Mouse (Mus musculus): ENCODE measurements around the gene Diras2. TPM values are rescaled to one million over a fixed set of nuclear protein-coding genes. Genes with fewer than 3 reads are reported as not detected.
A peak's percentile ranks its signal among the peaks of the same experiment; 100 is the strongest.

Diras2 gene
- polyA plus RNA-seq, 1 experiment from 2014 or later, result 0.11 TPM

DNA sequence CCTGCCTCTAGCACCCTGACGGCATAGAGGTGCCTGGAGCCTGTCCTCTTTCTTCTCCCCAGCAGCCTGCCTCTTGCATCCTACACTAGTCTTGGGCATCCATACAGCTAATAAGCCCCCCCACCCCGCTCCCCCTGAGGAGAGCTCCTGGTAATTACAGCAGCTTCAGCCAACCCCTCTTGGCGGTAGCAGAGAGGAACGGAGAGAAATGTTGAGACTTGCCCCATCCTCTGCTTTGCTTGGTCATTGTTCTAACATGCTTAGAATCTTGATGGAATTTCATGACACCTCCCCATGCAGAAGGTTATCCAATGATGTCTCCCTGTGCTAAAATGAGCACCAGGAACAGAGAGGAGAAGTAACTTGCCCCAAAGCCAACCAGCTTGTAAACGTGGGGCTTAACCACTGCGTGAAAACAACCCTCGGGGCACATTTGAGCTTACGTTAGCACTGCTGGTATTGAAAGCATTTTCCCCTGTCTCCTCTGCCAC is 11.0 kb upstream of the Diras2 start:
- no peak for DNase-seq (ENCODE audit: low spot score)
- Histone ChIP-seq H3K4me3 (no peak overlapping the region), H3K27me3 (ENCODE audit: low read depth, poor library complexity, severe bottlenecking) (no peaks in the 10 kb centered on the region), H3K4me1 (no peaks in the 10 kb centered on the region), H3K27ac (no peak overlapping the region), H3K36me3 (no peaks in the 10 kb centered on the region), H3K9me3 (replicated peaks) (no peaks in the 10 kb centered on the region)
- WGBS, result 72% methylated on average over 8 of the region's 8 CpGs

DNA sequence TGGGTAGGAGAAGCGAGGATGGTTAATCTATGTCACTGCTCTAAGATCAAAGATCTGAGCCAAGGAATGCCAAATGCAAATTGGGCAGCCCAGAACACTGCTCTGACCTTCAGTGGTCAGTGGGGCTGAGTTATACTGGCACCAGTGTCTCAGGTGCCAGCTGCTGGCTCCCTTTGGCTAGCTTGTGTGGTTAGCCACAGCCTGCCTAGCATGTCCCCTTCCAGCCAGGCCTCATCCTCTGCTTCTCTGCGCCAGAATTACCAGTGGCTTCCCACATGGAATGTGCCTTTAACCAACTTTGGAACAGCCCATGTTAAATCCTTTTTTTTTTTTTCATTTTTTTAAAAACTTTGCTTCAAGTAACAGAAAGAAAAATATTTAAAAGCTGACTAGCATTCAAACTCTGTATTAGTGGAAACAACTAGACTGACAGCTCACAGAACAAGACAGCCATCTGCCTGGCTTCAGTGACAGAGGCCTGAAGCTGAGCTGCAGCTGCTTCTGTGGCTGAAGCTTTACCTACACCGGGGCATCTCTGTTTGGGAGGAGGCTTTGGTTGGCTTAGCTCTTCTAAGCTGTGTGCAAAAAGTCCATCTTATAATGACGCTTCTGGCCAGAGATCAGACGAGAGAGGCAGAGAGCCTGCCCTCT is 10.4 kb upstream of the Diras2 start:
- DNase-seq (ENCODE audit: low spot score), result no peak
- Histone ChIP-seq H3K4me3 (no peak overlapping the region), H3K27ac (no peak overlapping the region), H3K4me1 (no peaks in the 10 kb centered on the region), H3K9me3 (replicated peaks) (no peaks in the 10 kb centered on the region), H3K27me3 (ENCODE audit: low read depth, poor library complexity, severe bottlenecking) (no peaks in the 10 kb centered on the region), H3K36me3 (no peaks in the 10 kb centered on the region)
- WGBS, result 73% methylated on average over 5 of the region's 5 CpGs

DNA sequence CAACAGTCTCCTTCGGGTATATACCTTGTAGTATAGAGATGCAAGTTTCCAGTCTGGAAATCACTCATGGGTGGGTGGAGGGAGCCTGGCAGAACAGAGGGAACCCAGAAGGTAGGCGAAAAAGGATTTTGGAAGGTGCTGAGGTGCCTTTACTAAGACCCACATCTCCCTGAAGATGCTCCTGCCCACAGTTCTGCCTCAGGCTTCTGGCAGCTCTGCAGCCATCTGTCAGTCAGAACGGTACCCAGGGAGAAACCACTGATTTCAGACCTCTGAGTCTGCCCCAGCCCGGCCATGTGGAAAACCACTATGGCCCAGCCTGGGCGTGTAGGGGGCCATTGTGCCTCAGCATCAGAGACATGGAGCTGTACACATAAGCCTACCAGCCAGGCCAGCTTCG is 8.4 kb upstream of the Diras2 start:
- Histone ChIP-seq H3K4me3 (no peak overlapping the region), H3K9me3 (replicated peaks) (no peaks in the 10 kb centered on the region), H3K4me1 (no peaks in the 10 kb centered on the region), H3K27me3 (ENCODE audit: low read depth, poor library complexity, severe bottlenecking) (peaks cover 9% of the 10 kb centered on the region; the same call in 1 of the 2 replicates), H3K27ac (no peak overlapping the region), H3K36me3 (no peaks in the 10 kb centered on the region)
- DNase-seq (ENCODE audit: low spot score), result no peak
- WGBS, result 91% methylated on average over 6 of the region's 6 CpGs

DNA sequence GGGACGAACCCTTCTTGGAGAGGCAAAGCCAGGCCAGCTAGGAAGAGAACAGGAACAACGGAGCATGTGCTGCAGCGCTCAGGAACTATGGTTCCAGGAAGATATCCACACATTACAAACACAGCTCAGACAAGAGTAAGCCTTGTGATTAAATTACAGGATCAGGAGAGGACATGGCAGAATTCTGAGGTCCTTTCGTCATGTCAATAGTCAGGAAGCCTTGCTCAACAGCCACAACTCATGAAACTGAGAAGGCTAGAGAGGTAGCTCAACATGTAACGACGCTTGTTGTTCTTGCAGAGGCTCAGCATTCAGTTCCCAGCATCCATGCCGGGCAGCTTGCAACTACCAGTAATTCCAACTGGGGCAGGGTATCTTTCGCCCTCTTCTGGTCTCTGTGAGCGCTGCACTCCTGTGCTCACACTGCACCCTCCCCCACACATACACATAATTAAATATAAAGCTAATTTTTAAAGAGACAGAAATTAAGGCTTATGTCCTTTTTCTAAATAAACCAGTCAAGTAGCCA is 7.6 kb upstream of the Diras2 start:
- H3K36me3 ChIP-seq, result no peaks in the 10 kb centered on the region
- H3K27ac ChIP-seq, result no peak overlapping the region
- H3K9me3 ChIP-seq (replicated peaks), result no peaks in the 10 kb centered on the region
- H3K4me3 ChIP-seq, result no peak overlapping the region
- no peak for DNase-seq (ENCODE audit: low spot score)
- H3K27me3 ChIP-seq (ENCODE audit: low read depth, poor library complexity, severe bottlenecking), result peaks cover 16% of the 10 kb centered on the region; the same call in 1 of the 2 replicates
- 92% methylated on average over 9 of the region's 9 CpGs for WGBS
- H3K4me1 ChIP-seq, result no peaks in the 10 kb centered on the region

DNA sequence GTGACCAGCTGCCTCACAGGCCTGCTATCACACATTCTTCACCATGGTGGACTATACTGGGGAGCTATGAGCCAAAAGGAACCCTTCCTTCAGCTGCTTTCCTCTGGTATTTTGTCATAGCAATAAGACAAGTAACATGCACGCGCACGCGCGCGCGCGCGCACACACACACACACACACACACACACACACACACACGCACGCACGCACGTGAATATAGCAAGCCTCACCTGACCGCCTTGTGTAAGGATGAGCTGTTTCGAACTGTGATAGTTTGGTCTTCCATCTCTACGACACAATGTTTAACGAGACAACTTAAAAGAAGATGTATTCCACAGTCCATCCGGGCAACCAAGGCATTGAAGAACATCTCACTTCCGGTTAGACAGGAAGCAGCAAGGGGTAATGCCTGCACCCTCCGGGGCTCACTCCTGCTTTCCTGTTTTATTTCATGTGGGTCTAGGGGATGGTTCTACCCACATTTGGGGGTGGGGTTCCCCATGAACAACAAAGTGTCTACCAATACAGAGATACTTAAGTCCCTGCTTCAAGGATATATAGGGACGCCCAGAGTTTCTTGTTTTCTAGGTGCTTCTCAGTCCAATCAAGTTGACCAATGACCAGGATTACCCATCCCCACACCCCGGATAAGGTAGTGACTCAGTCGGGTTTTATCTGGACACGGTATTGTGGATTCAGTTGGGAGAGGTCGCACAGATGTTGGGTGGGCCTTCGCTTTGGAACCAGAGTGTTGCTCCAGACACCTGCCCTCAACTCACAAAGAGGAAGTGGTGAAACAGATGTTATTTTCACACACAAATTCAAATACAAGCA is 6.9 kb upstream of the Diras2 start:
- no peak for DNase-seq (ENCODE audit: low spot score)
- no peak overlapping the region for H3K27ac ChIP-seq
- no peaks in the 10 kb centered on the region for H3K4me1 ChIP-seq
- no peaks in the 10 kb centered on the region for H3K36me3 ChIP-seq
- no peaks in the 10 kb centered on the region for H3K9me3 ChIP-seq (replicated peaks)
- H3K4me3 ChIP-seq, result no peak overlapping the region
- H3K27me3 ChIP-seq (ENCODE audit: low read depth, poor library complexity, severe bottlenecking), result peaks cover 17% of the 10 kb centered on the region; the same call in 1 of the 2 replicates
- 98% methylated on average over 26 of the region's 26 CpGs for WGBS

DNA sequence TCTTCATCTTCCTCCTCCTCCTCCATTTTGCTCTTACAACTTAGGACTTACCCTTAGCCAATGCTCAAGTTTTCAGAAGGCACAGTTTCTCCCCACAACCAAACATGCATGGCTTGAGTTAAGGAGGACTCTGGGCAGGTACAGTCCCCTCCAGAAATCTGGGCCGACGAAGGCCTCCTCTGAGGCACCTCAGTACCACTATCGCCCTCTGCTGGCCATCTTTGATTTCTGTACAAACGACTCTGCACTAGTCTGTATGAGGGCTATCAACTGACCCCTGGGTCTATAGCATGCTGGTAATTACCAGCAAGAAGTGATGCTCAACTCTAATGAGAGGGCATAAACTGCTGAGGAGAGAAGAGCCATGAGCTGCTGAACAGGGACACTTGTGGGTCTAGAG is 4.5 kb upstream of the Diras2 start:
- 2% methylated on average over 4 of the region's 4 CpGs for WGBS
- H3K4me3 ChIP-seq, result no peak overlapping the region
- no peaks in the 10 kb centered on the region for H3K9me3 ChIP-seq (replicated peaks)
- DNase-seq (ENCODE audit: low spot score), result peak; percentile 80
- no peak overlapping the region for H3K27ac ChIP-seq
- H3K27me3 ChIP-seq (ENCODE audit: low read depth, poor library complexity, severe bottlenecking), result peaks cover 29% of the 10 kb centered on the region
- H3K36me3 ChIP-seq, result no peaks in the 10 kb centered on the region
- peaks cover 2% of the 10 kb centered on the region for H3K4me1 ChIP-seq

DNA sequence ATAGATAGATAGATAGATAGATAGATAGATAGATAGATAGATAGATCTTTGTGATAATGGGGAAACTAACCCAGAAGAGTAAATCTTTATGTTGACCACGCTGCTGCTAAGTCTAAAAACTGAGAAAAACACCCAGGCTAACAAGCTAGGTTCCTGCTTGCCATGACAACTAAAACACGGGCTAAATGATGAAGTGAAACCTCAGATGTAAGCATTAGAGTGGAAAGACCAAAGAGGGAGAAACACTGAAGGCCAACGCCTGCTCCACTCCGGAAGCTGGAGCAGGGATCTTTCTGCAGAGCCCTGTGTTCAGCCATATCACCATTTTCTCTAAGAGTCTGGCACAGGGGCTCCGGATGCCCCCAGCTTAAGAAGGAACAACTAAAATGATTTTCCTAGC is 2.6 kb upstream of the Diras2 start:
- Histone ChIP-seq H3K36me3 (no peaks in the 10 kb centered on the region), H3K4me3 (no peak overlapping the region), H3K27ac (no peak overlapping the region), H3K4me1 (peaks cover 8% of the 10 kb centered on the region), H3K9me3 (replicated peaks) (no peaks in the 10 kb centered on the region), H3K27me3 (ENCODE audit: low read depth, poor library complexity, severe bottlenecking) (peaks cover 48% of the 10 kb centered on the region)
- 83% methylated on average over 5 of the region's 5 CpGs for WGBS
- DNase-seq (ENCODE audit: low spot score), result no peak

DNA sequence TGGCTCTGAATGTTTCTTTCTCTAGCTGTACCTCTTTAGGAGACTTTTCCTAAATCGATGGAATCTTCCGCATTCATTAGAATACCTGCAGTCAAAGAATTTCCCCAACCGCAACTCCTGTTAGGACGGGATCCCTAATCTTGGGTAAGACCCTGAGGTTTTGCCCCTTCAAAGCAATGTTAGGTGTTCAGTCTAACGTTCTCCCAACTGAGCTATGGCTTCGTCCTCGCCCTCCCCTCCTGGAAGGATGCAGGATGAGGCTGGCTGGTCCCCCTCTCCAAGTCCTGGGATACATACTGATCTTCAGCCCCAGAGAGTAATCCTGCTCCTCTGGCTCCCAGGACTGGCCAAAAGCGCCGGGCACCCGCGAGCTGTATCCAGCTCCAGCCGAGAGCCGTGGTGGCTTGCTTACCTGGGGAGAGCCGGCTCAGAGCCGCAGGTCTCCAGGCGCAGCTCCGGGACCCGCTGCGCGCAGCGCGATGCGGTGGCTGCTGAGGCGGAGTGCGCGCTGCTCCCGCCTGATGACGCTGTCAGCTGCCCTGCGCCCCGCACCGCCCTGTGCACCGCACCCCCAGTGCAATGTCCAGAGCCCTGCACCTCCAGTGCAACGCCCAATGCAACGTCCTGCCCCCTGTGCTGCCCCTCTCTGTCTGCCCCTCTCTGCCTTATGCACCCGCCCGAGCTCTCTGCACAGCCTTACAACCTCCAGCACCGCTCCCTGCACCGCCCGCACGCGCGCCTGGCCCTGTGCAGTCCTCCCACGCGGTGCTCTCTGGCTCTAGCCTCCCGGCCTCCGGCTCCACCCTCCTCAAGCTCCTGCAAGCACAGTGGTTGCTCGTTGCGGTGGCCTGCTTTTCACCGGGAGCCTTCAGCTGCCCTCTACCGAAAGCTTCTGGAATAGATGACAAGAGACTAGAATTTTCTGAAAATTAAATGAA is 802 bp downstream of the Diras2 start:
- no peaks in the 10 kb centered on the region for H3K9me3 ChIP-seq (replicated peaks)
- H3K4me3 ChIP-seq, result peak overlapping the region; percentile 60
- WGBS, result 2% methylated on average over 50 of the region's 50 CpGs
- H3K4me1 ChIP-seq, result peaks cover 8% of the 10 kb centered on the region
- peaks cover 60% of the 10 kb centered on the region for H3K27me3 ChIP-seq (ENCODE audit: low read depth, poor library complexity, severe bottlenecking)
- DNase-seq (ENCODE audit: low spot score), result peak; percentile 83
- peak overlapping the region; percentile 14; the same call in 1 of the 2 replicates for H3K27ac ChIP-seq
- no peaks in the 10 kb centered on the region for H3K36me3 ChIP-seq

DNA sequence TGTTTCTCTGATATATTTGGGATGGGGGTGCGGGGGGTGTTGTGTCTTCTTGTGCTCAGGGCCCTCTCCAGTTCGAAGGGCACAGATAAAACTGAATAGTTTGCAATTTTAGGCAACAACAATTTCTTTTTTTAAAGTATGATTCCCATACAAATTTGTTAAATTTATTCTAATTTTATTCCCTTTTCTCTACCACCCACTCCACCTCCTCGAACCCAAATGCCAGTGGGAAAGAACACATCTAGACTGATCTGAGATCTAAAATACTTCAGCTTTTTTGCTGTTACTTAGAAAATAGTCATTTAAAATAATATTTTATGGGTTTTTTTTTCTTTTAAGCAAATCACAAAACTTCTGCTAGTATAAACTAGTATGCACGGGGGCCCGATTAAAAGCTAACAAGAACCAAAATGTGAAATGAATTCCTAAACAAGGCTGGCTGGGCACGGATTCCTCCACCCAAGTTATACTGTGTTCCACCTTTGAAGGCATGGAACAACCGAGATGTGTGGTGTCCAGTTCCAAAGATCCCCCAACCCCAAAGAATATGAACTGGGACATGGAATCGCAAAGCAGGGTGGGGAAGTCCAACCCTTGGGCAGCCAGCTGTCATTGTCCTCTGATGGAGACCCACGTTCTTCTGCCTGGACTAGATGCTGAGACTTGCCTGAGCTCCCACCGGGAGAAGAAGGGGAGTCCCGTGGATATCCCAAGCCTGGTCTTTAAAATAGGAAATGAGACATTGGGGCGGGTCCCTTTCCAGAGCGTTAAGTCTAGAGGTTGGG is 1.7 kb downstream of the Diras2 start:
- H3K27ac ChIP-seq, result no peak overlapping the region
- no peaks in the 10 kb centered on the region for H3K36me3 ChIP-seq
- H3K27me3 ChIP-seq (ENCODE audit: low read depth, poor library complexity, severe bottlenecking), result peaks cover 51% of the 10 kb centered on the region
- H3K9me3 ChIP-seq (replicated peaks), result no peaks in the 10 kb centered on the region
- peaks cover 8% of the 10 kb centered on the region for H3K4me1 ChIP-seq
- no peak for DNase-seq (ENCODE audit: low spot score)
- 59% methylated on average over 13 of the region's 13 CpGs for WGBS
- no peak overlapping the region for H3K4me3 ChIP-seq

DNA sequence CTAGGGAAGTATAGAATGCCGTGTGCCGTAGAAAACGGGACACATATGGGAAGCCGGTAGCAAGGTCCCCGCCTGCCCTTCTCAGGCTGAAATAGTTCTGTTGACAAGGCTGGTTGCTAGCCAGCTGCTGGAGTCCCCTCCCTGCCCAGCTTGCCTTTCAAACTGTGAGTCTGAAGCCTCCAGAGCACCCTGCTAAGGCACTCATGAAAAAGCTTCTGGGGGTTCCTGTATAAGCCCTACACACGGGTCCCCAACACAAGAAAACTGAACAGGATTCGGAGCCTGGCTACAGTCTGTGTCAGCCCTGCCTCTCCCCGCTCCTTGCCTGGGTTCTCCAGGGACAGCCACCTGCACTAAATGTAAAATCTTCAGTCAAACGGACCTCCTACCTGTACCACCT is 2.3 kb downstream of the Diras2 start:
- Histone ChIP-seq H3K36me3 (no peaks in the 10 kb centered on the region), H3K27ac (no peak overlapping the region), H3K4me1 (peaks cover 8% of the 10 kb centered on the region), H3K4me3 (no peak overlapping the region), H3K27me3 (ENCODE audit: low read depth, poor library complexity, severe bottlenecking) (peaks cover 46% of the 10 kb centered on the region), H3K9me3 (replicated peaks) (no peaks in the 10 kb centered on the region)
- DNase-seq (ENCODE audit: low spot score), result no peak
- 76% methylated on average over 9 of the region's 9 CpGs for WGBS

DNA sequence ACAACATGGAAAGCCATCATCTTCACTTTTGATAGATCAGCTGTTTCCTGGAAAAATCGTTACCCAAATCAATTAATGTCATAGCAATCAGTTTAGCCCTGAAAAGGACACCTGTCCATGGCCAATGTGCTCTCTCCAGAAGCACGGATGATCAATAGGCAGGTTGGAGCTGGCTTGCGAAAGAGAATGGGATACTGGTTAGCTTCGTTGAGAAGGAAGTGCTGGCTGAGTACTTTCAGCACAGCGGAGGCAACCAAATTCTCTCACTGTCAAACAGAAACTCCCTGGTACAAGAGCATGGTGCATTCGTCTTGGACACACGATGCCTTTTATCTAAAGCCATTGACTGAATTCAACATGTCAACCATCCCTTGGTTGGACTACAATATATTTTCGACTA is 2.8 kb downstream of the Diras2 start:
- Histone ChIP-seq H3K36me3 (no peaks in the 10 kb centered on the region), H3K4me3 (no peak overlapping the region), H3K27me3 (ENCODE audit: low read depth, poor library complexity, severe bottlenecking) (peaks cover 43% of the 10 kb centered on the region), H3K9me3 (replicated peaks) (no peaks in the 10 kb centered on the region), H3K27ac (no peak overlapping the region), H3K4me1 (peaks cover 8% of the 10 kb centered on the region)
- no peak for DNase-seq (ENCODE audit: low spot score)
- 86% methylated on average over 8 of the region's 8 CpGs for WGBS

Data from limb, embryonic 10.5 days (tissue).